Mouse (Mus musculus) cerebellum, adult 11-12 months (tissue): ENCODE data around the gene Fcrl1.
"Not testable (repeated sequence)": the region's sequence is repeated elsewhere in the genome, so short reads cannot be mapped to it uniquely, and the experiment has no call there.

Experiments used
- DNase-seq: peaks from one replicate; pipeline ENCODE4 v3.0.0; 2022

The Fcrl1 gene

GRCm38 (mm10) chr3:87376195-87377165, at the start of gene Fcrl1:
Gene Fcrl1, plus strand, starts transcription at chr3:87376387.
- DNase-seq = no peak

GRCm38 (mm10) chr3:87337899-87338298, 38.3 kb upstream of the Fcrl1 start:
- DNase-seq = no peak

- DNase-seq = not testable (repeated sequence)
Measured at GRCm38 (mm10) chr3:87350992-87351391, 25.2 kb upstream of the Fcrl1 start.

GRCm38 (mm10) chr3:87357581-87357980, 18.6 kb upstream of the Fcrl1 start, which contains the start of gene Cd5l:
Gene Cd5l, plus strand, starts transcription at chr3:87357881.
- DNase-seq = no peak

- DNase-seq = no peak
Measured at GRCm38 (mm10) chr3:87359215-87359614, 17.0 kb upstream of the Fcrl1 start.

GRCm38 (mm10) chr3:87360466-87360865, 15.7 kb upstream of the Fcrl1 start:
- DNase-seq = no peak

- DNase-seq = no peak
Measured at GRCm38 (mm10) chr3:87365691-87366090, 10.5 kb upstream of the Fcrl1 start.

GRCm38 (mm10) chr3:87367511-87367910, 8.7 kb upstream of the Fcrl1 start:
- no peak for DNase-seq

- no peak for DNase-seq
Measured at GRCm38 (mm10) chr3:87369181-87369580, 7.0 kb upstream of the Fcrl1 start.

- DNase-seq = no peak
Measured at GRCm38 (mm10) chr3:87377228-87377627, 1.0 kb downstream of the Fcrl1 start.

GRCm38 (mm10) chr3:87377719-87378118, 1.5 kb downstream of the Fcrl1 start:
- DNase-seq = no peak

- DNase-seq = not testable (repeated sequence)
Measured at GRCm38 (mm10) chr3:87379641-87380315, 3.6 kb downstream of the Fcrl1 start.

GRCm38 (mm10) chr3:87381806-87382712, 5.9 kb downstream of the Fcrl1 start:
- no peak for DNase-seq

- no peak for DNase-seq
Measured at GRCm38 (mm10) chr3:87383308-87383707, 7.1 kb downstream of the Fcrl1 start.

- no peak for DNase-seq
Measured at GRCm38 (mm10) chr3:87385105-87385504, 8.9 kb downstream of the Fcrl1 start.

- no peak for DNase-seq
Measured at GRCm38 (mm10) chr3:87390935-87391334, 14.7 kb downstream of the Fcrl1 start.

GRCm38 (mm10) chr3:87398809-87399208, 22.6 kb downstream of the Fcrl1 start:
- DNase-seq = no peak

- DNase-seq = no peak
Measured at GRCm38 (mm10) chr3:87399906-87400305, 23.7 kb downstream of the Fcrl1 start.

GRCm38 (mm10) chr3:87401321-87401720, 25.1 kb downstream of the Fcrl1 start:
- DNase-seq = no peak

GRCm38 (mm10) chr3:87408171-87408570, 32.0 kb downstream of the Fcrl1 start:
- no peak for DNase-seq

- DNase-seq = no peak
Measured at GRCm38 (mm10) chr3:87409196-87409935, 33.2 kb downstream of the Fcrl1 start.

- no peak for DNase-seq
Measured at GRCm38 (mm10) chr3:87410605-87411004, 34.4 kb downstream of the Fcrl1 start.
